Mouse (Mus musculus) embryonic fibroblast, embryonic 13.5 days (primary cell): Measurements from ENCODE around the gene Gapdhs.

Source experiments
- CTCF ChIP-seq: IDR thresholded peaks from 2 replicates; pipeline ENCODE4 v1.5.1; 2011; ENCODE audit warnings: mild to moderate bottlenecking, control low read depth, low read length, moderate library complexity, borderline replicate concordance; ENCODE audit not compliant: insufficient read depth
- POLR2A ChIP-seq: IDR thresholded peaks from 2 replicates; pipeline ENCODE4 v1.6.1; 2011; ENCODE audit warnings: low read depth, mild to moderate bottlenecking, control low read depth, low read length, moderate library complexity

DNA sequence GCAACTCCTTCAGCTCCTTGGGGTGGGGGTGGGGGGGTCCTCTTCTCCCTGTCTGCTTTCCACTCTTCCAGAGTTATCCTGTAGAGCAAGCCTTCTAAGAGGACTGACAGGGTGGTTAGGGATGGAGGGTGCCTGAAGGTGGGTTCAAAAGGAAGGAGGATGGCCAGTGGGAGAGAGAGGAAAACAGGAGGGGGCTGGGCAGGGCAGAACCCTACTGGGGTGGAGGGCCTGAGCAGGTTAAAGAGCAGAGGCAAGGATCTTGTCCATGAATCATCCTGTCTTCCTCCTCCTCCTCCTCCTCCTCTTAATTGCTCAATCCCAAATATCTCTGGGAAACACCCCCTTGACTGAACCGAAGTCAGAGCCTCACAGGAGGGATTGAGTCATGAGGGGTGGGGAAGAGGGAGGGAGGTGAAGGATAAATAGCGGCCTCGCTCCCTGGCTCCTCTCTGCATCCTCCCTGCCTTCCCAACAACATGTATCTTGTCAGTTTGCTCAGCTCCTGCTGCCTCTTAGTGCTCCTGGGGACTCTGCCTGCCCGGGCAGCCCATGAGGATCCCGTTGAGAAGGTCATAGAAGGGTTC is 7.7 kb upstream of the Gapdhs start, which contains the start of gene Sbsn:
- TF ChIP-seq CTCF, result no peak
- no peak for TF ChIP-seq POLR2A
